Mouse (Mus musculus): ENCODE results near the gene Serpina1e.
"Not testable (repeated sequence)": the region's sequence is repeated elsewhere in the genome, so short reads cannot be mapped to it uniquely, and the experiment has no call there.

The Serpina1e gene

DNA sequence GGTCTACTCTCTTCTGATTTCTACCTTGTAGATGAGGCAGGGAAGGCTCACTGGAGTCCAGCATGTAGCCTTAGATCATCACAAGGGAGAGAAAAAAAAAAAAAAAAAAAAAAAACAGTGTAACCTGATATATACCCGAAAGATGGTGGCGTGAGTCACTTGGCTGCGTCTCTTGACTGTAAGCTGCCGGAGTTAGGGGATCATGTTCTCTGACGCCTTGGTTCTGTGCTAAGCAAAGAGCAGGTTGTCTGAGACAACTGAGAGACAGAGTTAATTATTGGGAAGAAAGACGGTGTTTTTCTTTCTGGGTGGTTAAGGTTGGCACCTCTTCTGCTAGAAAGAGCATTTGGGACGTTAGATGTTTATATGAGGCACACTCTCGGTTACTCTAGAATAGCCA is 4.1 kb upstream of the Serpina1e start:
- DNase-seq (ENCODE audit: low spot score in 2 of 2), result no peak

DNA sequence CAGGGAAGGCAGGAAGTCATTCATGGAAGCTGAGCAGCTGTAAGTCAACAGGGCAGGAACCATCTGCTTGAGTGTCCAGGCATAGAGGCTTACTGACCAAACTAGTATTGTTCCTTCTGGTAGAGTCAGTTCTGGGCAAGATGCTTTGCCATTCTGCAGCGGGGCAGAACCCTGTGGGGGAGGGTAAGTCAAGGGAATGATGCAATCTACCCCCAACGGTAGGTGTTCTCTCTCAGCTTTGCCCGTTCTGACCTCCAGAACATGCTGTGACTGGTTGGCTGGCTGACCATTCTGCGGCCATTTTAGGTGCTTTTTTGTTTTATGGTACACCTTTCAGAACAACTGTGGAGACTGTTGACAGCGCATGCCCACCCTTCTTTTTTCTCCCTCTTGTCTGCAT is 3.6 kb upstream of the Serpina1e start:
- DNase-seq (ENCODE audit: low spot score in 2 of 2), result no peak

DNA sequence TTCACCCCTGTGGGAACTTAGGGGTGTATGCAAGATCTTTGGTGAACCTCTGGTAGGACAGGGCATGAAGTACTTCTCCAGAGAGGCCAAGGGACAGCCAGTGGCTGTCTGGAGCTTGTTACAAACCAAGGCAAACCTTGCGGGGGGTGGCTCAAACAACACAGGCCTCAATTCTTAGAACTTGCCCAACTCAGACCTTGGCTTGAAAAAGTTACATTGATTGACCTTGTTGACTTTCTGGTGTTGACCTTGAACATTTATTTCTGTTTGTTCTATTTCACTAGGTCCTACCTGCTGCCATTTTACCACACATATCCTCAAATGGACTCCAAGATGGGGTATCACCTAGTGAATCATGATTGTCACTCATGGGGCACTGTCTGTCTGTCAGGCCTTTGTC is 2.9 kb upstream of the Serpina1e start:
- DNase-seq (ENCODE audit: low spot score in 2 of 2), result no peak

DNA sequence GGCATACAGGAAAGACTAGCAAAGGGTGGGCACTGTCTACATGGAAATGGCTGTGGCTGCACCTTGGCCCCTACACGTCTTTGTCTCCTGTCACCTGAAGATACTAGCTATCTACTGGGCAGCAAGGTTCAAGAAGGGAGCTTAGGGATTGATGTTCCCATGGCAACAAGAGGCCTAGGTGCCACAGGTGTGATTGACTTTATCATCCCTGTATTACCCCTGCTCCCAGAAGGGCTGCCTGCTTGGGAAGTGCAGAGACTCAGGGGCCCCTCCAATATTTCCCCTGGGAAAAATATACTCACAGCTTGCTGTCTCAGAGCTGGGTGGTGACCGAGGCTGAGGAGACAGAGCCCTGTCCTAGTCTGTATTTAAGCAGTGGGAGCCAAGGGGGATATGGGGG is 2.2 kb downstream of the Serpina1e start:
- DNase-seq (ENCODE audit: low spot score in 2 of 2), result not testable (repeated sequence)

DNA sequence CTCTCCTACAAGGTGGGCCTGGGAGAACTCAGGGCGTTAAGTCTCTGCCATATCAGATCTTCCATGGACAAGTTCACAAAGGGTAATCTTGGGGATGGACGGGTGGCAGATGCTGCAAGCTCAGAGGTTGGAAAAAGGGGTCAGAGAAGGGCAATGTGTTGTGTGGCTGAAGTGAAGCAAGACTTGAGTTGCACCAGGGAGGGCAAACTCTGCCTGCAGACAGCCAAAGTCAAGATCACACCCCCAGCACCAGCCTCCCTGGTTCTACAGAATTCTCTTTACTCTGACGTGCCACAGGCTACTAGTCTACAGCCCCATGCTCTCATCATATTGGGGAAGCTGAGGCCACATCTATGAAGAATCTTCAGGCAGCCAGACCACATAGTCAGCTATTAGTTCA is 5.8 kb downstream of the Serpina1e start:
- DNase-seq (ENCODE audit: low spot score in 2 of 2), result not testable (repeated sequence)

DNA sequence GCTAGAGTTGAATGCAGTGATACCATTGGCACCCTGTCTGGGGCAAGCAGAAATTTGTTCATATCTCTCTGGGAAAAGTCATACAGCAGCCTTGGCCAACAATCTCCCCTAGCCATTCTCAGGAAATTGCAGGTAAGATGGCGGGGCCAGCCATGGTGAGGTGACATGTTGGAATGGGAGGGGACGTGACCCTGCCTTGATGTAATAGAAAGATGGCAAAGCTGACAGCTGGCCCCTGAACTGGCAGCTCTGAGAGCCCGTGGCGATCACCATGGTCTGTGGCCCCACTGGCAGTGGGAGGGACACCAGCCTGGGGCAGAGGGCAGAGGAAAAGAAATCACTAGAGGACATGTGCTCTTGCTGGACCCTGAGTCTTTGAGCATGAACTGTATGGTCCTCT is 12.5 kb downstream of the Serpina1e start:
- DNase-seq (ENCODE audit: low spot score in 2 of 2), result no peak

DNA sequence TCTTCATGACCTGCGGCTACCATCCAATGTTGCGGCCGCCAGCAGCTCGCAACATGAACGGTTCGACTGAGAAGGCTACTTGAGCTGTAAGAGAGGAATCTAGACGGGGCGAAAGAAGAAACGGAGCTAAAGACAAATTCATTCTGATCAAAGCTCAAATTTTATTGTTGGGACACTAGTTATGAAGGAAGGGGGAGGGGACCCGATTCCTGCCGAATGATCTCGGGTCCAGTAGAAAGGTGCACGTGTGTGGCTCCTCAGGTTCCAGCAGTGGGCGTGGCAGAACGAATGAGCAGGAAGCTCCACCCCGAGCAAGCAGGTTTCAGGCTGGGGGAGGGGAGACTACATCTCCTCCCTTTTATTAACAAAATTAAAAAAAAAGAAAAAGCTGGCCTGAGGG is 49.6 kb downstream of the Serpina1e start:
- DNase-seq (ENCODE audit: low spot score in 2 of 2), result not testable (repeated sequence)

DNA sequence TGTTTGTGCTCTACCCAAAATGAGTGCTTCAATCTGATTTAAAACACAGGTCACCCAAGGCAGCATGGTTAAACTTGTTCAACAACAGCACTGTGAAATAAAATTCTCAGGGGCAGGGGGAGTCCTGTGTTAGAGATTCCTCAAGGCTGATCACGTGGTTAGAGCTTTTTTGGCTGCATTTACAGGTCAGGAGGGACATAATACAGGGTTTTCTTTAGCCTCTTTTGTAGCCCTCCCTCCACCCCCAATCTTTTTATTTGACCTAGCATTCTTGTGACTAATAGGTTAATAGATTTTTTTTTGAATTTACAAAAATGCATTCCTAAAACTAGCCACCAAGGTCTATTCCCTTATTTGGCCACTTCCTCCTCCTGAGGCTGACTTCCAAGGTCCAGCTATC is 51.0 kb downstream of the Serpina1e start:
- not testable (repeated sequence) for DNase-seq (ENCODE audit: low spot score in 2 of 2)

DNA sequence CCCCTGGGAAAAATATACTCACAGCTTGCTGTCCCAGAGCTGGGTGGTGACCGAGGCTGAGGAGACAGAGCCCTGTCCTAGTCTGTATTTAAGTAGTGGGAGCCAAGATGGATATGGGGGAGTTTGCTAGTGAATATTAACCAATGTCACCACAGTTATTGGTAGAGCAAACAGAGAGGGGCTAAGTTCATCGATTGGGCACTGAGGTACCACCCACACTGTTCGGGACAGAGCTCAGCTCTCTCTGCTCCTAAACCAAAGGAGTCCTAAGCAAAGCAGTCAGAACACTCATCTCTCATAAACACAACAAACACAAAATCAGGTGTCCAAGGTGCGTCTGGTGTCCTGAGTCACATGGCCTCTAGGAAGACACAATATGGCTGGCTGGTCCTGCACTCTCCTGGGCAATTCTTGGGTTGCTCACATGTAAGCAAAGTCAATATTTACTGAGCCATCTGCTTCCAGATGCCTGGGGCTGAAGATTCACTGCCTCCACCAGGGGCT is 53.9 kb downstream of the Serpina1e start, which contains the start of gene Serpina1c:
Gene Serpina1c, minus strand, starts transcription at position 51 of the 504 bp plus-strand sequence.
- DNase-seq (ENCODE audit: low spot score in 2 of 2), result not testable (repeated sequence)

DNA sequence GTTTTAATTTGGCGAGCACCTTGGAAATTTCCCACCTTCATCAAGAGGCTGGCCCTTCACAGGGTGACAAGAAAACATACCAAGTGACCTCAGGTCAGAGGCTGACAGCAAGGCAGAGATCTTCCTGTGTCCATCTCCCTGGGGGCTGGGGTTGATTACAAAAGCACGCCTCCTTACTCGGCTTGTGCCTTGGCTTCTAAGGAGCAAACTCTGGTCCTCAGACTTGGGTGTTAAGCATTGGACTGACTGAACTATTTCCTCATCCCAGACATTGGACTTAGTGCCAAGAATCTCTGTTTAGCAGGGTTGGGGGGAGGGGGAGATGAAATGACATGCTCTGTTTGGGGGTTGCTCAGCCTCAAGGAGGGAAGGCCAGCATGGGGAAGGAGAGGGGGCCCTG is 56.8 kb downstream of the Serpina1e start:
- DNase-seq (ENCODE audit: low spot score in 2 of 2), result not testable (repeated sequence)
